Comparison of ENCODE assay signal across 8 mouse cellular contexts in genomic region chr16:38452442-38453202, GRCm38 (mm10). TPM values are rescaled to one million over a fixed set of nuclear protein-coding genes. Genes with fewer than 3 reads are reported as not detected.
DNase-seq lines count a peak whose midpoint lies in the region; ATAC-seq and TF ChIP-seq lines count a peak whose summit lies in the region.

TSS of gene Adprh (minus strand) at chr16:38452703.

- peaks cover 38% of the 10 kb centered on the region for H3K4me1 ChIP-seq in erythroblast, embryonic 14.5 days (ENCODE audit: control insufficient read depth)
- H3K4me1 ChIP-seq in heart, embryonic 12.5 days (replicated peaks): peaks cover 9% of the 10 kb centered on the region
- 0 out of 2 replicates have a peak, but pooled peaks cover 4% of the 10 kb centered on the region for H3K4me1 ChIP-seq in kidney, postnatal 0 days (replicated peaks; ENCODE audit: insufficient read depth, low read length)
- H3K4me1 ChIP-seq in liver, embryonic 11.5 days (replicated peaks; ENCODE audit: control insufficient read depth, insufficient read depth, low read length): peaks cover 11% of the 10 kb centered on the region
- peaks cover 5% of the 10 kb centered on the region for H3K4me1 ChIP-seq in stomach, embryonic 14.5 days (ENCODE audit: control insufficient read depth, insufficient read depth, low read length)

- H3K4me2 ChIP-seq in heart, embryonic 12.5 days: peak within 1 kb of the TSS; percentile 83
- H3K4me2 ChIP-seq in kidney, postnatal 0 days (ENCODE audit: low read length): peak within 1 kb of the TSS; percentile 90
- peak within 1 kb of the TSS; percentile 71 for H3K4me2 ChIP-seq in liver, embryonic 11.5 days
- peak within 1 kb of the TSS; percentile 67 for H3K4me2 ChIP-seq in stomach, embryonic 14.5 days (replicated peaks; ENCODE audit: low read depth, low read length)

- H3K36me3 ChIP-seq in erythroblast, embryonic 14.5 days (ENCODE audit: control insufficient read depth): peaks cover 26% of the 10 kb centered on the region
- H3K36me3 ChIP-seq in heart, embryonic 12.5 days: peaks cover 30% of the 10 kb centered on the region
- H3K36me3 ChIP-seq in kidney, postnatal 0 days (ENCODE audit: insufficient read depth, low read length): 0 out of 2 replicates have a peak, but pooled peaks cover 5% of the 10 kb centered on the region
- peaks cover 17% of the 10 kb centered on the region for H3K36me3 ChIP-seq in liver, embryonic 11.5 days (ENCODE audit: control insufficient read depth, insufficient read depth, low read length)
- H3K36me3 ChIP-seq in stomach, embryonic 14.5 days (ENCODE audit: control insufficient read depth, insufficient read depth, low read length): peaks cover 16% of the 10 kb centered on the region; the same call in 1 of the 2 replicates

- TF ChIP-seq CTCF in brain, embryonic 14.5 days (IDR thresholded peaks at IDR 0.05; ENCODE audit: borderline replicate concordance, extremely low read depth, insufficient read depth, insufficient read length): no peak
- no peak; the same call in 1 of the 2 replicates for TF ChIP-seq CTCF in kidney, postnatal 0 days (IDR thresholded peaks at IDR 0.05; ENCODE audit: low read depth)

- peak within 1 kb of the TSS; percentile 92 for H3K9ac ChIP-seq in heart, embryonic 12.5 days
- peak within 1 kb of the TSS; percentile 89 for H3K9ac ChIP-seq in kidney, postnatal 0 days (ENCODE audit: low read depth, low read length)
- H3K9ac ChIP-seq in liver, embryonic 11.5 days (ENCODE audit: low read depth, low read length): peak within 1 kb of the TSS; percentile 90
- H3K9ac ChIP-seq in stomach, embryonic 14.5 days (replicated peaks; ENCODE audit: low read depth, low read length): peak within 1 kb of the TSS; percentile 52

- DNase-seq in B cell, adult 2 months: peak; percentile 79
- peak; percentile 94 for DNase-seq in brain, embryonic 14.5 days (ENCODE audit: low read depth)
- peak; percentile 95 for DNase-seq in kidney, postnatal 0 days (ENCODE audit: low spot score)
- peak; percentile 87 for DNase-seq in liver, embryonic 11.5 days (ENCODE audit: low spot score)
- peak; percentile 75 for DNase-seq in naive thymus-derived CD4-positive, alpha-beta T cell, adult 2 months (ENCODE audit: low read depth)

- no peaks in the 10 kb centered on the region for H3K9me3 ChIP-seq in erythroblast, embryonic 14.5 days (ENCODE audit: control insufficient read depth, low read length)
- H3K9me3 ChIP-seq in heart, embryonic 12.5 days (replicated peaks): no peaks in the 10 kb centered on the region
- no peaks in the 10 kb centered on the region for H3K9me3 ChIP-seq in kidney, postnatal 0 days (replicated peaks; ENCODE audit: low read length)
- H3K9me3 ChIP-seq in liver, embryonic 11.5 days (ENCODE audit: control insufficient read depth, low read length): no peaks in the 10 kb centered on the region
- no peaks in the 10 kb centered on the region for H3K9me3 ChIP-seq in stomach, embryonic 14.5 days (ENCODE audit: control insufficient read depth, low read depth, low read length)

- peak; percentile 96 for ATAC-seq in heart, embryonic 12.5 days (ENCODE audit: insufficient number of reproducible peaks, low FRiP score)
- peak; percentile 97 for ATAC-seq in kidney, postnatal 0 days (replicated peaks; ENCODE audit: low FRiP score, low read depth)
- ATAC-seq in liver, embryonic 11.5 days (replicated peaks; ENCODE audit: low FRiP score): peak; percentile 96
- ATAC-seq in stomach, embryonic 14.5 days (ENCODE audit: insufficient number of reproducible peaks, insufficient read depth, low FRiP score, low read depth): peak; percentile 98

- peak within 1 kb of the TSS; percentile 92 for H3K27ac ChIP-seq in heart, embryonic 12.5 days (ENCODE audit: poor library complexity, severe bottlenecking)
- peak within 1 kb of the TSS; percentile 97 for H3K27ac ChIP-seq in kidney, postnatal 0 days
- peak within 1 kb of the TSS; percentile 88 for H3K27ac ChIP-seq in liver, embryonic 11.5 days (ENCODE audit: low read depth, low read length)
- H3K27ac ChIP-seq in stomach, embryonic 14.5 days (ENCODE audit: low read length): peak within 1 kb of the TSS; percentile 79

- under 1% methylated on average over 60 of the region's 61 CpGs for WGBS in heart, embryonic 12.5 days
- under 1% methylated on average over 52 of the region's 61 CpGs for WGBS in kidney, postnatal 0 days
- under 1% methylated on average over 59 of the region's 61 CpGs for WGBS in liver, embryonic 11.5 days
- WGBS in stomach, embryonic 14.5 days: under 1% methylated on average over 61 of the region's 61 CpGs

- no peaks in the 10 kb centered on the region for H3K27me3 ChIP-seq in erythroblast, embryonic 14.5 days (ENCODE audit: control insufficient read depth)
- H3K27me3 ChIP-seq in heart, embryonic 12.5 days (replicated peaks): 0 out of 2 replicates have a peak, but pooled peaks cover 6% of the 10 kb centered on the region
- no peaks in the 10 kb centered on the region for H3K27me3 ChIP-seq in kidney, postnatal 0 days (ENCODE audit: insufficient read depth, low read length)
- no peaks in the 10 kb centered on the region for H3K27me3 ChIP-seq in liver, embryonic 11.5 days (replicated peaks; ENCODE audit: control insufficient read depth, insufficient read depth, low read length)
- no peaks in the 10 kb centered on the region for H3K27me3 ChIP-seq in stomach, embryonic 14.5 days (ENCODE audit: control insufficient read depth, insufficient read depth, low read length)

- TF ChIP-seq POLR2A in brain, embryonic 14.5 days (IDR thresholded peaks at IDR 0.05; ENCODE audit: borderline replicate concordance, extremely low read depth, insufficient read depth, insufficient read length, poor library complexity, severe bottlenecking): peak; percentile 92

- H3K4me3 ChIP-seq in erythroblast, embryonic 14.5 days (replicated peaks): peak within 1 kb of the TSS; percentile 84
- H3K4me3 ChIP-seq in heart, embryonic 12.5 days: peak within 1 kb of the TSS; percentile 85
- peak within 1 kb of the TSS; percentile 63 for H3K4me3 ChIP-seq in kidney, postnatal 0 days (replicated peaks; ENCODE audit: low read depth, low read length)
- peak within 1 kb of the TSS; percentile 69 for H3K4me3 ChIP-seq in liver, embryonic 11.5 days (ENCODE audit: low read depth, low read length)
- peak within 1 kb of the TSS; percentile 48 for H3K4me3 ChIP-seq in stomach, embryonic 14.5 days (ENCODE audit: low read depth, low read length)

RNA-seq across cellular contexts. Expression of gene Adprh, which starts in this region (rescaled TPM):
- polyA plus RNA-seq in brain, embryonic 14.5 days (2012; rRNA removed): 73.8 and 77.3 TPM in 2 replicates
- 15.1 and 15.6 TPM in 2 replicates for polyA plus RNA-seq in erythroblast, embryonic 14.5 days (2012)
- 115 TPM in 2 replicates for polyA plus RNA-seq in heart, embryonic 12.5 days (2016; fragmentation: Nextera tagmentation; extraction: Ambion mirVana)
- 74.6 and 77.5 TPM in 2 replicates for polyA plus RNA-seq in kidney, postnatal 0 days (2015; fragmentation: Nextera tagmentation; extraction: Ambion mirVana)
- 92.0 and 92.1 TPM in 2 replicates for polyA plus RNA-seq in liver, embryonic 11.5 days (2014; fragmentation: Nextera tagmentation; extraction: Ambion mirVana)
- 92.3 and 93.6 TPM in 2 replicates for polyA plus RNA-seq in stomach, embryonic 14.5 days (2014; fragmentation: Nextera tagmentation; extraction: Ambion mirVana)

Comparison
In these comparisons a context has a peak if more than half of its experiments do, and no peak if none do; other contexts are left out.
1. Peak in every context shown above with its lines: DNase-seq, ATAC-seq, H3K4me3 ChIP-seq and H3K27ac ChIP-seq.